ENCODE assay signal across 8 mouse cellular contexts in genomic region chr19:47302191-47302852, GRCm38 (mm10).
A peak's percentile ranks its signal among the peaks of the same experiment; 100 is the strongest.
DNase-seq lines count a peak whose midpoint lies in the region; ATAC-seq lines count a peak whose summit lies in the region.

No protein-coding gene starts in this region.

- H3K4me1 ChIP-seq in forebrain, embryonic 13.5 days, result peaks cover 25% of the 10 kb centered on the region
- peaks cover 52% of the 10 kb centered on the region for H3K4me1 ChIP-seq in lung, embryonic 15.5 days

- H3K36me3 ChIP-seq in forebrain, embryonic 13.5 days (ENCODE audit: poor library complexity, severe bottlenecking), result no peaks in the 10 kb centered on the region
- H3K36me3 ChIP-seq in lung, embryonic 15.5 days, result peaks cover 10% of the 10 kb centered on the region

- peak; percentile 50 for ATAC-seq in forebrain, embryonic 13.5 days
- no peak for ATAC-seq in lung, embryonic 15.5 days (ENCODE audit: borderline replicate concordance, extremely low read depth, low FRiP score, low TSS enrichment)

- DNase-seq in embryo, embryonic 10 days (ENCODE audit: low spot score), result peak; percentile 46
- no peak for DNase-seq in embryo, embryonic 9.5 days (ENCODE audit: extremely low spot score)
- DNase-seq in kidney, adult 11 months, result peak; percentile 89
- no peak for DNase-seq in frontal cortex, postnatal 10 days (ENCODE audit: low spot score in 2 of 2)
- DNase-seq in layer of hippocampus, adult 9-11 months, result no peak
- DNase-seq in yolk sac, embryonic 10.5 days (ENCODE audit: low spot score), result no peak

- no peaks in the 10 kb centered on the region for H3K27me3 ChIP-seq in forebrain, embryonic 13.5 days
- H3K27me3 ChIP-seq in lung, embryonic 15.5 days, result no peaks in the 10 kb centered on the region

- peak overlapping the region; percentile 79 for H3K27ac ChIP-seq in forebrain, embryonic 13.5 days
- H3K27ac ChIP-seq in lung, embryonic 15.5 days, result peak overlapping the region; percentile 79

- 57% methylated on average over 21 of the region's 21 CpGs for WGBS in forebrain, embryonic 13.5 days
- WGBS in lung, embryonic 15.5 days, result 29% methylated on average over 21 of the region's 21 CpGs

- peak overlapping the region; percentile 43 for H3K4me2 ChIP-seq in forebrain, embryonic 13.5 days
- peak overlapping the region; percentile 19 for H3K4me2 ChIP-seq in lung, embryonic 15.5 days

- H3K9me3 ChIP-seq in forebrain, embryonic 13.5 days (replicated peaks), result no peaks in the 10 kb centered on the region
- no peaks in the 10 kb centered on the region for H3K9me3 ChIP-seq in lung, embryonic 15.5 days

- no peak overlapping the region for H3K4me3 ChIP-seq in forebrain, embryonic 13.5 days
- no peak overlapping the region for H3K4me3 ChIP-seq in lung, embryonic 15.5 days

- H3K9ac ChIP-seq in forebrain, embryonic 13.5 days, result no peak overlapping the region
- no peak overlapping the region for H3K9ac ChIP-seq in lung, embryonic 15.5 days

Comparison
In these comparisons a context has a peak if more than half of its experiments do, and no peak if none do; other contexts are left out.
1. DNase-seq: peak in embryo, embryonic 10 days (single experiment) and kidney, adult 11 months (single experiment); none in embryo, embryonic 9.5 days (single experiment), frontal cortex, postnatal 10 days (0 of 2), layer of hippocampus, adult 9-11 months (single experiment) and yolk sac, embryonic 10.5 days (single experiment).